Mouse (Mus musculus) midbrain, embryonic 14.5 days (tissue): Measurements from ENCODE around the gene Trim9. TPM values are rescaled to one million over a fixed set of nuclear protein-coding genes. Genes with fewer than 3 reads are reported as not detected.
A peak's percentile ranks its signal among the peaks of the same experiment; 100 is the strongest.

Source experiments
- ATAC-seq: fragments of 200-750 bp; cut with Nextera tagmentation; 2 replicates; pipeline ENCODE4 v1.8.0; 2017; ENCODE audit warnings: moderate number of reproducible peaks, moderate library complexity; ENCODE audit not compliant: low FRiP score, low TSS enrichment
- DNase-seq: peaks from one replicate; pipeline ENCODE4 v3.0.0-alpha.2; 2015
- H3K27ac ChIP-seq: fragments of 300-500 bp; sonication (generic); replicated peaks from 2 replicates; pipeline ENCODE4 v1.5.1; 2014; ENCODE audit warnings: mild to moderate bottlenecking, low read depth, low read length, moderate library complexity
- H3K27me3 ChIP-seq: fragments of 300-500 bp; sonication (generic); 2 replicates; pipeline ENCODE4 v1.6.1; 2014; ENCODE audit warnings: low read length, control low read depth, mixed read lengths; ENCODE audit not compliant: control insufficient read depth, insufficient read depth
- H3K36me3 ChIP-seq: fragments of 300-500 bp; sonication (generic); 2 replicates; pipeline ENCODE4 v1.6.1; 2014; ENCODE audit warnings: low read length, control low read depth; ENCODE audit not compliant: control insufficient read depth, insufficient read depth
- H3K4me1 ChIP-seq: fragments of 300-500 bp; sonication (generic); 2 replicates; pipeline ENCODE4 v1.6.1; 2014; ENCODE audit warnings: mild to moderate bottlenecking, antibody characterized with exemption, low read length, control low read depth; ENCODE audit not compliant: control insufficient read depth, insufficient read depth
- H3K4me2 ChIP-seq: fragments of 300-500 bp; sonication (generic); 2 replicates; pipeline ENCODE4 v1.6.1; 2014; ENCODE audit warnings: mild to moderate bottlenecking, low read length, moderate library complexity
- H3K4me3 ChIP-seq: fragments of 300-500 bp; sonication (generic); replicated peaks from 2 replicates; pipeline ENCODE4 v1.5.1; 2014; ENCODE audit warnings: low read depth, low read length
- H3K9ac ChIP-seq: fragments of 300-500 bp; sonication (generic); replicated peaks from 2 replicates; pipeline ENCODE4 v1.6.1; 2014; ENCODE audit warnings: mild to moderate bottlenecking, low read length, moderate library complexity
- H3K9me3 ChIP-seq: fragments of 300-500 bp; sonication (generic); 2 replicates; pipeline ENCODE4 v1.6.1; 2016; ENCODE audit warnings: low read length, control low read depth, mixed read lengths; ENCODE audit not compliant: control insufficient read depth
- WGBS: fragments of 180-500 bp; shearing (Covaris S2); extraction: QIAGEN DNeasy Blood & Tissue Kit; methylation state at CpG from one replicate; pipeline ENCODE4 v1.1.7; 2014; 5-methylcytosine and 5-hydroxymethylcytosine counted together
- polyA plus RNA-seq: library from polyadenylated mRNA; unstranded; fragments of >200 nt; fragmentation: Nextera tagmentation; extraction: Ambion mirVana; gene quantifications from 2 replicates; pipeline ENCODE4 v1.2.1, GENCODE M21; 2014

Trim9 gene
- polyA plus RNA-seq, 1 experiment from 2014 or later, result 65.2 TPM

DNA sequence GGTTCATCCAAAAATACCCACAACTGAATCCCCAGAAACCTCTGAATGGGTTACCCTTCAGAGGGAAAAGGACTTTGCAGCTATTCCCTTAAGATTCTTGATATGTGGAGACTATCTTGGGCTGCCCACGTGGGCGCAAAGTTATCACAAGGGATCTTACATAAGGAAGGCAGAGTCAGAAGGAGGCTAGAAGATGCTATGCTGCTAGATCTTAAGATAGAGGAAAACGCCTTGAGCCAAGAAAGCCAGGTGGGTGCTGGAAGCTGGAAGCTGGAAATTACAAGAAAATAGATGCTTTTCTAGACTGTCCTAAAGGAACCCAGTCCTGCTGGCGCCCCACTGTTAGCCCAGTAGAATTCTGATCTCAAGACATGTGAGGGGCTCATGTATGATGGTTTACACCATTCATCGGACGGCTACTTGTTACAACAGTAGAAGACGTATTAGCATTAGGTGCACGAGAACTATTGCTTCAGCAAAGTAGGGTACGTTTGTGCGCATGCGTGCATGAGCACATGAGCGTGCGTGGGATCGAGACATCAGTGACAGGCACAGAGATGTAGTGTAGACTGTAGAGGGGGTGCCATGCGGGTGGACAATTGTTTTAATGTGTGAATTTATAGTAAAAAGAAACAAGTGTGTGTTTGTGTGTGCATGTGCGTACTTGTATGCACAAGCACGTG, 85.0 kb downstream of the Trim9 start:
- 94% methylated on average over 17 of the region's 17 CpGs for WGBS
- no peak for ATAC-seq
- H3K9me3 ChIP-seq, result no peaks in the 10 kb centered on the region
- H3K4me2 ChIP-seq, result no peak overlapping the region
- no peak overlapping the region for H3K27ac ChIP-seq
- H3K36me3 ChIP-seq, result peaks cover 22% of the 10 kb centered on the region
- no peak for DNase-seq
- no peaks in the 10 kb centered on the region for H3K4me1 ChIP-seq
- H3K4me3 ChIP-seq, result no peak overlapping the region
- no peak overlapping the region for H3K9ac ChIP-seq
- H3K27me3 ChIP-seq, result no peaks in the 10 kb centered on the region

DNA sequence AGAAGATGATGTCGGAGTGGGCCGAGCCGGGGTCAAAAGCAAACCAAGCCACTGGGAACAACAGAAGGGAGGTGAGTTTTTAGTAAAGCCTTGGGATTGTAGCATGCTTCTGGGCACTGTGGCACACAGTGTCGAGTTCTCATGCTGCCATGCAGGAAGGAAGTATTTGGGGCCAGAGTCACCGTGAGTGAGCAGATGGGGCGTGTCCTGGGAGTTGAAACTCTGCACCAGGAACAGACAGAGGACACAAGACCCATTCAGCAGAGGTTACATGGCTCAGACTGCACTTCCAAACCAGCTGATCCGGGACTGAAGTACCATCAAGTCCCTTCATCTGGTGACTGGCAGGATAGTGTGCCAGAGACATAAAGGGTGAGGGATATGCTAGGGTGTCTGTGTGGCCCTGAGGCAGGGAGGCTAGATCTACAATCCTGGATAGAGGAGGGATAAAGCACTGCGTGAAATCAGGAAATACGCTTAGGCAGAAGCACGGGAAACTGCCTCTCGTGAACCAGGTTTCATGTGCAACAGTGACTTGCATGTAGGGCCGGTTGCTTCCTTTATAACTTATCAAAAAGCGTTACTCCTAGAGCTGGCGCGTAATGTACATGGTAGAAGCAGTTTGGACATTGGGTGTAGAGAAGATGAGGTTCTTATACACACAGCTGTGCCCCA, 96.1 kb downstream of the Trim9 start:
- H3K27ac ChIP-seq, result 0 out of 2 replicates have a peak overlapping the region, but pooled peaks have one; percentile 28

DNA sequence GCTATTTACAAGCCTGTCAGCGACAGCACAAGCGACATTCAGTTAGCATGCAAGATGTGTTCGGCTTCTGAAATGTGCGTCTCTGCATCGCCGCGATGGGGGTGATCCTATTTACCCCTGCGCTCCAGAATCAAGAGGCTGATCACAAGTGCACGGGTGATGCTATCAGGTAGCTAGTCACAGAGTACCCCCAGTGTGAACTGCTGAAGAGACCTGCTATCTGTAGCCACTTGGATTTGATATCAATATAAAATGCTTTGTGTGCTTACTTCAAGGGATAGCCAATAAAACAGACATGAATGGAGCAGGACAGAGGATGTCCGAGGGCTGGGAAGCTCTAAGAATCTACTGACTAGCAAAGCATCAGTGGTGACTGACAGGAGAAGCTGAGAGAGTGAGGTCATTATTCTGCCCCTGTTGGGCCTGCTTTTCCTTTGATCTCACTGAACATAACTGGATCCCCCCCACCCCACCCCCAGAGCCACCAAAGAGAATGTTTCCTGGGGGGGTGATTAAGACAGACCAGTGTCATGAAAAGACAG, 97.7 kb downstream of the Trim9 start:
- H3K27me3 ChIP-seq, result no peaks in the 10 kb centered on the region
- H3K4me2 ChIP-seq, result no peak overlapping the region
- WGBS, result 41% methylated on average over 10 of the region's 10 CpGs
- peak overlapping the region; percentile 58 for H3K27ac ChIP-seq
- H3K9ac ChIP-seq, result no peak overlapping the region; the same call in 1 of the 2 replicates
- 0 out of 2 replicates have a peak, but pooled peaks cover 3% of the 10 kb centered on the region for H3K36me3 ChIP-seq
- DNase-seq (peak; percentile 53), ATAC-seq (no peak; the same call in 1 of the 2 replicates)
- peaks cover 32% of the 10 kb centered on the region for H3K4me1 ChIP-seq
- no peak overlapping the region for H3K4me3 ChIP-seq
- no peaks in the 10 kb centered on the region for H3K9me3 ChIP-seq

More for the DNA sequence above, 96.1 kb downstream of the Trim9 start:
- Histone ChIP-seq H3K4me2 (no peak overlapping the region), H3K27me3 (no peaks in the 10 kb centered on the region), H3K4me1 (peaks cover 32% of the 10 kb centered on the region), H3K9me3 (no peaks in the 10 kb centered on the region), H3K4me3 (no peak overlapping the region), H3K9ac (no peak overlapping the region), H3K36me3 (no peaks in the 10 kb centered on the region)
- 74% methylated on average over 15 of the region's 15 CpGs for WGBS
- no peak for DNase-seq
- no peak for ATAC-seq

DNA sequence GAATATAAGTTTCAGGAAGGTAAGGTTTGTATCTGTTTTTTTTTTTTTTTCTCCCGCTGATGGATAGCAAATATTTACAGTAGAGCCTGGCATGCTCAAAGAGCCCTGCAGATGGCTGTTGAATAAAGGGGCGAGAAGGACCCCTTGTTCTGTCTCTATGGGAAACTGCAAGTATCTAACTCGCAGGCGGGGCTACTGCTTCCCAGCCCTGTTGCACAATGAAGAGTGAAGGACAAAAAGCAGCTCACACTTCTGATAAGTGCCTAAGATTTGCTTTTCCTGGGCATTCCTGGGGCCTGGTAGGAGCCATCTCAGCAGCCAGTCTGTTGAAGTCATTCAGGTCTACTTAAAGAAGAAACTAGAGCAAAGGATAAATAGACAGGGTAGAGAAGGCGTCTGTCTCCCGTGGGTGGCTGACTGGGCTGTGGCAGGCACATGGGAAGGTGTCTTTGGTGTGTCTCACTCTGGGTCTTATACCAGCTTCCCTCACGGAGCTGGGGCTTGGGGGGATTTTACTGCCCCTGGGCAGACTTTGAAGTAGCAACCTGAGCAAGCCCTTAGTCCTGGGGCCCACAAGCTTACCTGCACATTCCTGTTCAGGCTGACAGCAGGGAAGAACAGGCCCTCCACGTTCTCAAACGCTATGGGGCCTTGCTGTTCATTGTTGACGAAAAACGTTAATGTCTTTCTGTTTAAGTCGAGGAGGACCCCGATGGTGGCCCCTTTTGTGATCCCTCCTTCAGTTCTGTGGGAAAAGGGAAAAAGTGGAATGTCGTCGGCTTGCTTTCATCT, 99.5 kb downstream of the Trim9 start:
- Histone ChIP-seq H3K27ac (peak overlapping the region; percentile 76), H3K27me3 (no peaks in the 10 kb centered on the region), H3K4me1 (peaks cover 32% of the 10 kb centered on the region), H3K9me3 (no peaks in the 10 kb centered on the region), H3K4me2 (no peak overlapping the region), H3K4me3 (no peak overlapping the region), H3K36me3 (0 out of 2 replicates have a peak, but pooled peaks cover 3% of the 10 kb centered on the region), H3K9ac (no peak overlapping the region)
- ATAC-seq, result 0 out of 2 replicates have a peak, but pooled peaks have one; percentile 40
- 27% methylated on average over 15 of the region's 15 CpGs for WGBS
- DNase-seq, result peak; percentile 59

DNA sequence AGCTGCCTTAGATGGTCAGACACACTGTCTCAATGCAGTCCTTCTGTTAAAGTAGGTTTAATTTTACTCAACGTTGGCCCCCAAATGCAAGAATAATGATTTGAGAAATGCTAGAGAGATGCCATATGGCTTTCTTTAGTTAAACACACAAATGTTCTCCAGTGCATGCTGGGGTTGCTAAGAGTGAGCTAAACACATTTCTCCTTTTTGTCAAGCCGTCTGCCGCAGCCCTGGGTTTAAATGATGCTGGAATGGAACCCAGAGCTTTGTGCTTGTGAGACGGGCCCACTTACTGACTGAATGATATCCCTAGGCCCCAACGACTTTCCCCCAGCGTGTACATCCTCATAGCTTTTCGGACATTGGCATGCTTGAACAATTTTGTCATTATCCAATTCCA, 104.9 kb downstream of the Trim9 start:
- ATAC-seq, result no peak
- H3K4me1 ChIP-seq, result peaks cover 3% of the 10 kb centered on the region; the same call in 1 of the 2 replicates
- H3K9me3 ChIP-seq, result no peaks in the 10 kb centered on the region
- H3K9ac ChIP-seq, result no peak overlapping the region
- WGBS, result 88% methylated on average over 7 of the region's 7 CpGs
- H3K4me2 ChIP-seq, result no peak overlapping the region
- H3K4me3 ChIP-seq, result no peak overlapping the region
- no peak overlapping the region for H3K27ac ChIP-seq
- no peak for DNase-seq
- H3K36me3 ChIP-seq, result 0 out of 2 replicates have a peak, but pooled peaks cover 3% of the 10 kb centered on the region
- no peaks in the 10 kb centered on the region for H3K27me3 ChIP-seq

DNA sequence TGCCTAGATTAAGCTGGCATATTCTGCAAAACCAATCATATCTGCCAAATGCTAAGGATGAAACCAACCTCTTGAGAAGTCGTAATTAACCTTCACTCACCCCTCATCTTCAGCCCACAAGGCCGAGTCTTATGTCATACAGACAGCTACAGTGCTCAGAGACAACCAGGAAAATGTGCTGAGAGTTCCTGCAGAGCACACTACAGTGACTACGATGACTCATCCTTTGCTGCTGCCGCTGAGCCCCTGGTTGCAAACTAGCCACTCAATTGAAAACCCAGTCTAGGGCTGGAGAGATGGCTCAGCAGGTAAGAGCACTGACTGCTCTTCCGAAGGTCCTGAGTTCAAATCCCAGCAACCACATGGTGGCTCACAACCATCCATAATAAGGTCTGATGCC, 107.7 kb downstream of the Trim9 start:
- Histone ChIP-seq H3K4me2 (no peak overlapping the region), H3K27ac (no peak overlapping the region), H3K36me3 (no peaks in the 10 kb centered on the region), H3K27me3 (no peaks in the 10 kb centered on the region), H3K9ac (no peak overlapping the region), H3K9me3 (no peaks in the 10 kb centered on the region), H3K4me3 (no peak overlapping the region), H3K4me1 (no peaks in the 10 kb centered on the region)
- DNase-seq, result no peak
- no peak for ATAC-seq
- 82% methylated on average over 5 of the region's 5 CpGs for WGBS

DNA sequence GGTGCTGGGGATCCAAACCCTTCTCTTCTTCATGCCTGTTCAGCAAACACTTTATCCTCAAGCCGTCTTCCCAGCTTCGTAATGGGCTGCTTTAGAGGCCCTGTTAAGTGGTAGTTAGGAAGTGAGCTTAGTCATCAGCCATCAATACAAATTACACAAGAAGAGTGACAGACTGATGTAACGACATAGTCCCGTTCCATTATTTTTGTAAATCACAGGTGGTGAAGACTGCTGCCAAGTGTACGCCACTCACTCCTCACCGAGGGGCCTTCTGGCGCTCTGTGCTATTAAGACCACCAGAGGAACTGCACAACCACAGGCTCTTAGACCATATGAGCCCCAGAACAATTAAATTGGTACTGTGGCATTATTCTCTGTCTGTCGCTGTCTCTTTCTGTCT, 108.8 kb downstream of the Trim9 start:
- no peaks in the 10 kb centered on the region for H3K27me3 ChIP-seq
- no peak overlapping the region for H3K9ac ChIP-seq
- no peak overlapping the region for H3K4me3 ChIP-seq
- no peaks in the 10 kb centered on the region for H3K36me3 ChIP-seq
- no peak overlapping the region for H3K27ac ChIP-seq
- DNase-seq, result no peak
- WGBS, result 66% methylated on average over 8 of the region's 8 CpGs
- ATAC-seq, result no peak
- no peaks in the 10 kb centered on the region for H3K9me3 ChIP-seq
- no peaks in the 10 kb centered on the region for H3K4me1 ChIP-seq
- no peak overlapping the region for H3K4me2 ChIP-seq

DNA sequence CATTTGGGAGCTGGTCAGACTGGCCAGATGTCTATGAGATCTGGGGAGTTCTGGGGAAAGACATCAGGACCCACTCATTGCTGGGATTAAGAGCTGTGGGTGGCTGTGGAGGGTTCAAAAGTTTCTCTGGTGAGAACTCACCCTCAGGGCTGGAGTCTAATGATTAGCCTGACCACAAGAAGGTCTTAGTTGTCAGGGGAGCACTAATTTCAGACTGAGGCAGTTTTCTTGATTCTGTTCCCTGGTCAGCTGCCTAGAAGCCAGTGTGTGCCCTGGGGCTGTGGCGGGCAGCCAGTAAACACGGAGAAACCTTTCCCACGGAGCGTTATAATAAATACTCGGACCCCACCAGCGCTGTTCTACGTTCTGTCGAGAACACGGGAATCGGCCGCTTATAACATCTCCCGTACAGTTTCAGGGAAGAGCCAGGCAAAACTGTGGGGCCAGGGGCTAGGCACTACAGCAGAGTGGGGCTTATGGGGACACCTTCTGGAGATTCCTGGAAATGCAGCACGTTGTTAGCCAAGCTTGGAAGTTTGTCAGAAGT, 112.4 kb downstream of the Trim9 start:
- H3K27me3 ChIP-seq, result no peaks in the 10 kb centered on the region
- no peak overlapping the region for H3K9ac ChIP-seq
- no peaks in the 10 kb centered on the region for H3K9me3 ChIP-seq
- no peaks in the 10 kb centered on the region for H3K4me1 ChIP-seq
- H3K4me2 ChIP-seq, result peak overlapping the region; percentile 58
- 10% methylated on average over 13 of the region's 13 CpGs for WGBS
- ATAC-seq (peak; percentile 80), DNase-seq (peak; percentile 92)
- peak overlapping the region; percentile 20 for H3K4me3 ChIP-seq
- H3K36me3 ChIP-seq, result no peaks in the 10 kb centered on the region
- no peak overlapping the region for H3K27ac ChIP-seq
